Mouse (Mus musculus) heart, embryonic 14.5 days (tissue): ENCODE data around the gene Ryr1. TPM values are rescaled to one million over a fixed set of nuclear protein-coding genes. Genes with fewer than 3 reads are reported as not detected.

Experiments
- ATAC-seq: fragments of 200-750 bp; cut with Nextera tagmentation; 2 replicates; pipeline ENCODE4 v1.8.0; 2017; ENCODE audit warnings: low read depth, moderate TSS enrichment; ENCODE audit not compliant: insufficient number of reproducible peaks, insufficient read depth, low FRiP score
- H3K27ac ChIP-seq, 2 experiments: fragments of 200-500 bp in 1 of 2; fragments of 300-500 bp in 1 of 2; sonication (generic) in 1 of 2; replicated peaks in 1 of 2; 2 replicates each; pipeline ENCODE4 v1.5.1; 2012 to 2014; ENCODE audit warnings: low read depth in 2 of 2, low read length in 2 of 2, control low read depth in 1 of 2, mild to moderate bottlenecking in 1 of 2, mixed read lengths in 1 of 2; ENCODE audit not compliant: control insufficient read depth in 1 of 2, insufficient read depth in 1 of 2
- H3K27me3 ChIP-seq: fragments of 300-500 bp; sonication (generic); 2 replicates; pipeline ENCODE4 v1.6.1; 2014; ENCODE audit warnings: mild to moderate bottlenecking, low read length, control low read depth; ENCODE audit not compliant: control insufficient read depth, insufficient read depth
- H3K36me3 ChIP-seq: fragments of 300-500 bp; sonication (generic); 2 replicates; pipeline ENCODE4 v1.6.1; 2014; ENCODE audit warnings: mild to moderate bottlenecking, control low read depth, low read length, mixed read lengths; ENCODE audit not compliant: control insufficient read depth, insufficient read depth
- H3K4me1 ChIP-seq, 2 experiments: fragments of 200-500 bp in 1 of 2; fragments of 300-500 bp in 1 of 2; sonication (generic) in 1 of 2; 2 replicates each; pipeline ENCODE4 v1.6.1; 2012 to 2014; ENCODE audit warnings: low read length in 2 of 2, control low read depth in 1 of 2, mixed read lengths in 1 of 2; ENCODE audit not compliant: control insufficient read depth in 2 of 2, insufficient read depth in 2 of 2
- H3K4me2 ChIP-seq: fragments of 300-500 bp; sonication (generic); 2 replicates; pipeline ENCODE4 v1.6.1; 2014; ENCODE audit warnings: mild to moderate bottlenecking, low read length
- H3K4me3 ChIP-seq, 2 experiments: fragments of 200-500 bp in 1 of 2; fragments of 300-500 bp in 1 of 2; sonication (generic) in 1 of 2; 2 replicates each; pipeline ENCODE4 v1.5.1; 2012 to 2014; ENCODE audit warnings: low read length in 2 of 2, mild to moderate bottlenecking in 2 of 2, control low read depth in 1 of 2, low read depth in 1 of 2, moderate library complexity in 1 of 2; ENCODE audit not compliant: control insufficient read depth in 1 of 2, insufficient read depth in 1 of 2
- H3K9ac ChIP-seq: fragments of 300-500 bp; sonication (generic); 2 replicates; pipeline ENCODE4 v1.6.1; 2014; ENCODE audit warnings: mild to moderate bottlenecking, low read length
- H3K9me3 ChIP-seq: fragments of 300-500 bp; sonication (generic); 2 replicates; pipeline ENCODE4 v1.6.1; 2016; ENCODE audit warnings: low read length, control low read depth; ENCODE audit not compliant: control insufficient read depth
- WGBS: fragments of 180-500 bp; shearing (Covaris S2); extraction: QIAGEN DNeasy Blood & Tissue Kit; methylation state at CpG from one replicate; pipeline ENCODE4 v1.1.7; 2014; 5-methylcytosine and 5-hydroxymethylcytosine counted together
- microRNA counts: library from miRNA; unstranded; fragments of <30 nt; microRNA quantifications from one replicate; lab custom pipeline; 2016
- microRNA-seq: library from miRNA; unstranded; fragments of <30 nt; microRNA quantifications from one replicate; pipeline ENCODE4, GENCODE M21; 2016
- polyA plus RNA-seq: library from polyadenylated mRNA; unstranded; fragments of >200 nt; fragmentation: Nextera tagmentation; extraction: Ambion mirVana; gene quantifications from 2 replicates; pipeline ENCODE4 v1.2.1, GENCODE M21; 2014

Gene Ryr1
- polyA plus RNA-seq, 1 experiment from 2014 or later: 0.08 TPM

DNA sequence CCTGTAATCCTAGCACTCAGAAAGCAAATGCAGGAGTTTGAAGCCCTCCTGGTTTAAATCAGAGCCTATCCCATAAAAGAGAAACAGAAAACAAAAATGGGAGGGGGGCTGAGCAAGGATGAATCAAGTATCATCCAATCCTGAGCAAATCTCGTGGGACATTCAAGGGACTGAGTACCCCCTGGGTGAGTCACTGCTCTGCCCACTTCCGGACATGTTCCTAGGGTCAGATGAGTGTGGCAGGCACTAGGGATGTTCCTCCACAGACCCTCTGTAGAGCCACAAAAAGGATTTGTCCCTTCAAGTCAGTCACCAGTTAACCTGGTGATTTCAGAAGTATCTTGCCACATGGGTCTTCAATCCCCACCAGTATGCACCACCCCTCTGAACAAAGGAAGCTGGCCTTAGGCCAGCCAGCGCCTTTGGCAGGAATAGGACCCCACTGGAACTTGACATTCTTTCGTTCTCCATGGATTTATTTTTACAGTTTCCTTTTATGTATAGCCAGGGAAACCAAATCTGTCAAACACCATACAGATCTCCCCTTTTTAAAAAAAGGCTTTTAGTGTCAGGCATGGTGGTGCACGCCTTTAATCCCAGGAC is 169.6 kb downstream of the Ryr1 start:
- peak overlapping the region; percentile 72 to 83 for H3K27ac ChIP-seq
- H3K4me1 ChIP-seq: peaks cover 32 to 92% of the 10 kb centered on the region in 2 experiments
- ATAC-seq: no peak
- no peak overlapping the region for H3K4me3 ChIP-seq
- peak overlapping the region; percentile 62; the same call in 1 of the 2 replicates for H3K9ac ChIP-seq
- H3K4me2 ChIP-seq: peak overlapping the region; percentile 40
- H3K36me3 ChIP-seq: peaks cover 33% of the 10 kb centered on the region
- H3K27me3 ChIP-seq: no peaks in the 10 kb centered on the region
- WGBS: 31% methylated on average over 5 of the region's 5 CpGs
- H3K9me3 ChIP-seq: no peaks in the 10 kb centered on the region

DNA sequence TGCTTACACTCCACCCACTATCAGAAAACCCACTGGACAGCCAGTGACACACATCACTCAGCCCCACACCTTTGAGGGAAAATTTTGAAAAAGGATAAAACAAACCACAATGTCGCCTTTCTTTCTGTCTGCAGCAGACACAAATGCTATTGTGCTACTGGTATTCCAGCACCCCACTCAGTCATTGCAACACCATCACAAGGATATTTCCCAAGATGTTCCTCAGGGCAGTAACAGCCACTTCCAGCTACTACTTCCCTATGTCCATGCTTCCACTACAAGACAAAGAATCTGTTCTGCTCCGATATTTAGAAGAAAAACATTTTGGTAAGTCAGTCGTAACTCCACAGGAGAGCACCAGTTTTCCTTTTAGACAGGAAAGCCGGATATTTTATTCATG is 170.2 kb downstream of the Ryr1 start:
- ATAC-seq: no peak
- Histone ChIP-seq H3K9ac (peak overlapping the region; percentile 62; the same call in 1 of the 2 replicates), H3K4me1 (peaks cover 34 to 98% of the 10 kb centered on the region in 2 experiments), H3K4me3 (no peak overlapping the region), H3K4me2 (no peak overlapping the region), H3K9me3 (no peaks in the 10 kb centered on the region), H3K27me3 (no peaks in the 10 kb centered on the region), H3K27ac (peak overlapping the region; percentile 10 to 83; a peak in 3 of 4 replicates), H3K36me3 (peaks cover 40% of the 10 kb centered on the region)
- 72% methylated on average over 4 of the region's 4 CpGs for WGBS

DNA sequence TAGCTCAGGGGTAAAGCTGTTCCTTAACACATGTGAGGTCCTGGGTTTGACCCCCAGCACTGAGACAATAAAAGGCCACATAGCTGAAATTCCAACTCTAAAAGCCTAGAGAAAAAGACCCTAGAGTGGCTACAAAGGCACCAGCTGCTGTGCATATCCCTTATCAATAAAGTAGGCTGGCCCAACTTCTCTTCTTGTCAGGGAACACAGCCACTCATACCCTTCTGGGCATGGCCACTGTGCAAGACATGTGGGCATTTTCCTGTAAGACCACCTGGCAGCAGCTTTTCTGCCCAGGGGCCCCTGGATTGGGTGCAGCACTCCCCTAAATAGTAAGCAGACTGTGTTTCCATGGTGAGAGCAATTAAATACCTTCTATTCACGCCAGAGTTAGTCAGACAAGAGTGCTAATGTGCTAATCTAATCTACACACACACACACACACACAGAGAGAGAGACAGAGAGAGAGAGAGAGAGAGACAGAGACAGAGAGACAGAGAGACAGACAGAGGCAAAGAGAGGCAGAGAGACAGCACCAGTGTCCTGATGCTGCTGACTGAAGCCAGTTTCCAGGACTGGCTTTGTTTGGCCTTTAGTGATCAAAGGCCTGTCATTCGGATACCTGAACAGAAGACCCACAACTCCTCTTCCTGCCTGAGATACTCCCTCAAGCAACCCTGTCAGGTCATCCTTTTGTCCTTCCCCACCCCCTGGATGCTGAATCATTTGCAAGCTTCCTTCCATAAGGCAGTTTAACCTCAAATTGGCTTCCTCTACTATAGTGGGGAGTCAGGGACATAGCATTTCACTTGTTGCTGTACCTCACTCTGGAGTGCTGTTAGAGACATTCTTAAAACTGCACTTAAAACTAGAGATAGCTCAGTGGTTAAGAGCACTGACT is 171.3 kb downstream of the Ryr1 start:
- Histone ChIP-seq H3K36me3 (peaks cover 41% of the 10 kb centered on the region), H3K9ac (peak overlapping the region; percentile 63), H3K27ac (peak overlapping the region; percentile 80 to 91), H3K4me3 (no peak overlapping the region), H3K4me2 (peak overlapping the region; percentile 48), H3K4me1 (peaks cover 40 to 98% of the 10 kb centered on the region in 2 experiments), H3K9me3 (no peaks in the 10 kb centered on the region), H3K27me3 (no peaks in the 10 kb centered on the region)
- 10% methylated on average over 2 of the region's 2 CpGs for WGBS
- ATAC-seq: no peak; the same call in 1 of the 2 replicates

MicroRNA genes within 50 kb of the gene (microRNA counts, 519-probe panel; counts per million panel counts)
- microRNA mmu-miR-1963 (lab: Ali Mortazavi, UCI): 322 counts per million, percentile 70 among the panel's probes with 10 or more counts

Small RNA genes within 50 kb of the gene (microRNA-seq; reads per million reads assigned to microRNA genes)
- gene Gm44408: not detected
- gene Mir1963: not detected

Other genes with a start within 250 kb of the Ryr1 start
- gene Capn12, start 243.8 kb downstream of the Ryr1 start, polyA plus RNA-seq: 0.27 and 0.46 TPM in 2 replicates
- gene Actn4, start 162.8 kb downstream of the Ryr1 start, polyA plus RNA-seq: 221 and 228 TPM in 2 replicates
- gene Eif3k, start 143.3 kb downstream of the Ryr1 start, polyA plus RNA-seq: 286 and 319 TPM in 2 replicates
- gene Map4k1, start 143.1 kb downstream of the Ryr1 start, polyA plus RNA-seq: 2.8 and 3.3 TPM in 2 replicates
- gene Rasgrp4, start 9.7 kb upstream of the Ryr1 start, polyA plus RNA-seq: 0.39 and 0.43 TPM in 2 replicates
- gene Fam98c, start 31.1 kb upstream of the Ryr1 start, polyA plus RNA-seq: 13.9 and 14.4 TPM in 2 replicates
- gene Ggn, start 45.0 kb upstream of the Ryr1 start, polyA plus RNA-seq: 0.28 and 0.86 TPM in 2 replicates
- 1.3 and 1.6 TPM in 2 replicates for gene Spred3, start 45.2 kb upstream of the Ryr1 start, polyA plus RNA-seq
- 227 and 241 TPM in 2 replicates for gene Psmd8, start 55.5 kb upstream of the Ryr1 start, polyA plus RNA-seq
- 0.44 and 0.66 TPM in 2 replicates for gene Catsperg1, start 88.9 kb upstream of the Ryr1 start, polyA plus RNA-seq
- 0.85 and 1.2 TPM in 2 replicates for gene Kcnk6, start 107.3 kb upstream of the Ryr1 start, polyA plus RNA-seq
- 105 and 114 TPM in 2 replicates for gene Yif1b, start 113.2 kb upstream of the Ryr1 start, polyA plus RNA-seq
- 5.9 and 7.7 TPM in 2 replicates for gene 2200002D01Rik, start 123.3 kb upstream of the Ryr1 start, polyA plus RNA-seq
- gene Spint2, start 156.7 kb upstream of the Ryr1 start, polyA plus RNA-seq: 93.5 and 98.5 TPM in 2 replicates
- 11.8 TPM in 2 replicates for gene Ppp1r14a, start 164.1 kb upstream of the Ryr1 start, polyA plus RNA-seq
- gene Dpf1, start 178.8 kb upstream of the Ryr1 start, polyA plus RNA-seq: 0.54 and 1.5 TPM in 2 replicates